Mouse (Mus musculus) kidney, embryonic 14.5 days (tissue): ENCODE data around the gene Atad5. TPM values are rescaled to one million over a fixed set of nuclear protein-coding genes. Genes with fewer than 3 reads are reported as not detected.

ENCODE experiments used
- ATAC-seq: fragments of 200-750 bp; cut with Nextera tagmentation; 2 replicates; pipeline ENCODE4 v1.8.0; 2017; ENCODE audit warnings: moderate number of reproducible peaks, mild to moderate bottlenecking, moderate TSS enrichment, moderate library complexity; ENCODE audit not compliant: low FRiP score, low TSS enrichment
- H3K27ac ChIP-seq: fragments of 300-500 bp; sonication (generic); 2 replicates; pipeline ENCODE4 v1.5.1; 2014; ENCODE audit warnings: low read depth, mild to moderate bottlenecking, low read length, moderate library complexity, mixed read lengths
- H3K27me3 ChIP-seq: fragments of 300-500 bp; sonication (generic); 2 replicates; pipeline ENCODE4 v1.6.1; 2014; ENCODE audit warnings: mild to moderate bottlenecking, low read length; ENCODE audit not compliant: control insufficient read depth, insufficient read depth
- H3K36me3 ChIP-seq: fragments of 300-500 bp; sonication (generic); 2 replicates; pipeline ENCODE4 v1.6.1; 2014; ENCODE audit warnings: low read length, mixed read lengths; ENCODE audit not compliant: control insufficient read depth, insufficient read depth
- H3K4me1 ChIP-seq: fragments of 300-500 bp; sonication (generic); 2 replicates; pipeline ENCODE4 v1.6.1; 2014; ENCODE audit warnings: low read length, mixed read lengths; ENCODE audit not compliant: control insufficient read depth, insufficient read depth
- H3K4me2 ChIP-seq: fragments of 300-500 bp; sonication (generic); replicated peaks from 2 replicates; pipeline ENCODE4 v1.6.1; 2014; ENCODE audit warnings: low read depth, mild to moderate bottlenecking, low read length
- H3K4me3 ChIP-seq: fragments of 300-500 bp; sonication (generic); 2 replicates; pipeline ENCODE4 v1.5.1; 2014; ENCODE audit warnings: mild to moderate bottlenecking, low read length
- H3K9ac ChIP-seq: fragments of 300-500 bp; sonication (generic); 2 replicates; pipeline ENCODE4 v1.6.1; 2014; ENCODE audit warnings: low read depth, mild to moderate bottlenecking, low read length, moderate library complexity
- H3K9me3 ChIP-seq: fragments of 300-500 bp; sonication (generic); 2 replicates; pipeline ENCODE4 v1.6.1; 2016; ENCODE audit warnings: low read length; ENCODE audit not compliant: control insufficient read depth
- WGBS: fragments of 180-500 bp; shearing (Covaris S2); extraction: QIAGEN DNeasy Blood & Tissue Kit; methylation state at CpG from one replicate; pipeline ENCODE4 v1.1.7; 2014; 5-methylcytosine and 5-hydroxymethylcytosine counted together
- polyA plus RNA-seq: library from polyadenylated mRNA; unstranded; fragments of >200 nt; fragmentation: Nextera tagmentation; extraction: Ambion mirVana; gene quantifications from 2 replicates; pipeline ENCODE4 v1.2.1, GENCODE M21; 2014

The Atad5 gene
- polyA plus RNA-seq, 1 experiment from 2014 or later = 15.8 TPM

- no peak overlapping the region for H3K27ac ChIP-seq
- H3K9ac ChIP-seq = peak overlapping the region; percentile 96
- peak overlapping the region; percentile 99 for H3K4me3 ChIP-seq
- no peak for ATAC-seq
- no peaks in the 10 kb centered on the region for H3K9me3 ChIP-seq
- no peaks in the 10 kb centered on the region for H3K27me3 ChIP-seq
- no peaks in the 10 kb centered on the region for H3K4me1 ChIP-seq
- peaks cover 16% of the 10 kb centered on the region; the same call in 1 of the 2 replicates for H3K36me3 ChIP-seq
- H3K4me2 ChIP-seq = peak overlapping the region; percentile 81
- 52% methylated on average over 3 of the region's 3 CpGs for WGBS
Observed at GRCm38 (mm10) chr11:80090555-80091164, 1.5 kb downstream of the Atad5 start.

GRCm38 (mm10) chr11:80098444-80099056, 9.3 kb downstream of the Atad5 start:
- WGBS = 88% methylated on average over 3 of the region's 3 CpGs
- H3K4me3 ChIP-seq = no peak overlapping the region
- H3K9me3 ChIP-seq = no peaks in the 10 kb centered on the region

GRCm38 (mm10) chr11:80101298-80101697, 12.1 kb downstream of the Atad5 start:
- no peak for ATAC-seq
- H3K36me3 ChIP-seq = peaks cover 65% of the 10 kb centered on the region

More at GRCm38 (mm10) chr11:80098444-80099056, 9.3 kb downstream of the Atad5 start:
- H3K4me1 ChIP-seq = no peaks in the 10 kb centered on the region
- no peak for ATAC-seq
- H3K9ac ChIP-seq = no peak overlapping the region
- no peaks in the 10 kb centered on the region for H3K27me3 ChIP-seq
- no peak overlapping the region for H3K27ac ChIP-seq
- H3K4me2 ChIP-seq = no peak overlapping the region
- peaks cover 68% of the 10 kb centered on the region for H3K36me3 ChIP-seq

GRCm38 (mm10) chr11:80104407-80104806, 15.2 kb downstream of the Atad5 start:
- Histone ChIP-seq H3K4me1 (no peaks in the 10 kb centered on the region), H3K9me3 (no peaks in the 10 kb centered on the region), H3K27ac (no peak overlapping the region), H3K9ac (no peak overlapping the region), H3K27me3 (no peaks in the 10 kb centered on the region), H3K36me3 (peaks cover 71% of the 10 kb centered on the region), H3K4me3 (no peak overlapping the region), H3K4me2 (no peak overlapping the region)
- ATAC-seq = no peak
- 85% methylated on average over 1 of the region's 1 CpGs for WGBS

More at GRCm38 (mm10) chr11:80101298-80101697, 12.1 kb downstream of the Atad5 start:
- H3K27me3 ChIP-seq = no peaks in the 10 kb centered on the region
- no peaks in the 10 kb centered on the region for H3K4me1 ChIP-seq
- H3K4me2 ChIP-seq = no peak overlapping the region
- H3K4me3 ChIP-seq = no peak overlapping the region
- H3K27ac ChIP-seq = no peak overlapping the region
- WGBS = 91% methylated on average over 6 of the region's 6 CpGs
- no peak overlapping the region for H3K9ac ChIP-seq
- no peaks in the 10 kb centered on the region for H3K9me3 ChIP-seq

- Histone ChIP-seq H3K4me3 (no peak overlapping the region), H3K4me2 (no peak overlapping the region), H3K9ac (no peak overlapping the region), H3K9me3 (no peaks in the 10 kb centered on the region), H3K27me3 (no peaks in the 10 kb centered on the region), H3K27ac (no peak overlapping the region), H3K36me3 (peaks cover 69% of the 10 kb centered on the region), H3K4me1 (no peaks in the 10 kb centered on the region)
- ATAC-seq = no peak
- 83% methylated on average over 1 of the region's 1 CpGs for WGBS
Observed at GRCm38 (mm10) chr11:80116411-80116810, 27.2 kb downstream of the Atad5 start.

GRCm38 (mm10) chr11:80132050-80132449, 42.9 kb downstream of the Atad5 start:
- no peak for ATAC-seq
- WGBS = 63% methylated on average over 1 of the region's 1 CpGs
- Histone ChIP-seq H3K9ac (no peak overlapping the region), H3K4me3 (no peak overlapping the region), H3K27ac (no peak overlapping the region), H3K36me3 (peaks cover 59% of the 10 kb centered on the region), H3K27me3 (no peaks in the 10 kb centered on the region), H3K9me3 (no peaks in the 10 kb centered on the region), H3K4me2 (no peak overlapping the region), H3K4me1 (no peaks in the 10 kb centered on the region)

GRCm38 (mm10) chr11:80134744-80135143, 45.5 kb downstream of the Atad5 start:
- H3K9ac ChIP-seq = no peak overlapping the region
- ATAC-seq = no peak
- H3K27ac ChIP-seq = no peak overlapping the region
- H3K36me3 ChIP-seq = peaks cover 67% of the 10 kb centered on the region
- no peak overlapping the region for H3K4me3 ChIP-seq
- 0 out of 2 replicates have a peak, but pooled peaks cover 2% of the 10 kb centered on the region for H3K4me1 ChIP-seq
- no peaks in the 10 kb centered on the region for H3K9me3 ChIP-seq
- no peak overlapping the region for H3K4me2 ChIP-seq
- WGBS = 76% methylated on average over 4 of the region's 4 CpGs
- H3K27me3 ChIP-seq = no peaks in the 10 kb centered on the region

- H3K9me3 ChIP-seq = no peaks in the 10 kb centered on the region
- H3K4me3 ChIP-seq = no peak overlapping the region
- no peak overlapping the region for H3K9ac ChIP-seq
- H3K4me1 ChIP-seq = peaks cover 2% of the 10 kb centered on the region; the same call in 1 of the 2 replicates
- no peak overlapping the region for H3K27ac ChIP-seq
- no peak for ATAC-seq
- no peak overlapping the region for H3K4me2 ChIP-seq
- H3K36me3 ChIP-seq = peaks cover 69% of the 10 kb centered on the region
- no peaks in the 10 kb centered on the region for H3K27me3 ChIP-seq
- WGBS = 92% methylated on average over 11 of the region's 11 CpGs
Observed at GRCm38 (mm10) chr11:80135954-80136683, 46.9 kb downstream of the Atad5 start.

- H3K9me3 ChIP-seq = no peaks in the 10 kb centered on the region
- H3K9ac ChIP-seq = no peak overlapping the region
- no peak overlapping the region for H3K4me3 ChIP-seq
- 86% methylated on average over 13 of the region's 13 CpGs for WGBS
- no peaks in the 10 kb centered on the region for H3K27me3 ChIP-seq
- no peak overlapping the region for H3K4me2 ChIP-seq
- H3K36me3 ChIP-seq = peaks cover 65% of the 10 kb centered on the region
- ATAC-seq = no peak
- no peak overlapping the region for H3K27ac ChIP-seq
- H3K4me1 ChIP-seq = peaks cover 2% of the 10 kb centered on the region; the same call in 1 of the 2 replicates
Observed at GRCm38 (mm10) chr11:80136786-80137185, 47.6 kb downstream of the Atad5 start.
